Mouse (Mus musculus): ENCODE results near the gene Igfbp3. TPM values are rescaled to one million over a fixed set of nuclear protein-coding genes. Genes with fewer than 3 reads are reported as not detected.
A peak's percentile ranks its signal among the peaks of the same experiment; 100 is the strongest.

Gene Igfbp3
- polyA plus RNA-seq, 1 experiment from 2014 or later, result 70.4 TPM

GRCm38 (mm10) chr11:7200393-7200783 lies 13.3 kb downstream of the Igfbp3 start:
- peaks cover 5% of the 10 kb centered on the region; the same call in 1 of the 2 replicates for H3K4me1 ChIP-seq (ENCODE audit: control insufficient read depth, insufficient read depth, low read length)
- no peaks in the 10 kb centered on the region for H3K9me3 ChIP-seq (ENCODE audit: control insufficient read depth, low read length)
- no peak overlapping the region for H3K27ac ChIP-seq (ENCODE audit: low read depth, low read length)
- H3K36me3 ChIP-seq (ENCODE audit: control insufficient read depth, insufficient read depth, low read length), result no peaks in the 10 kb centered on the region
- WGBS, result 89% methylated on average over 9 of the region's 9 CpGs
- no peak overlapping the region for H3K4me2 ChIP-seq (replicated peaks; ENCODE audit: low read depth, low read length)
- H3K4me3 ChIP-seq (ENCODE audit: low read length), result no peak overlapping the region
- H3K9ac ChIP-seq (ENCODE audit: low read depth, low read length), result no peak overlapping the region
- no peaks in the 10 kb centered on the region for H3K27me3 ChIP-seq (ENCODE audit: control insufficient read depth, insufficient read depth, low read length)
- no peak for ATAC-seq (ENCODE audit: low FRiP score, low TSS enrichment)

GRCm38 (mm10) chr11:7199736-7200392 lies 13.9 kb downstream of the Igfbp3 start:
- no peak overlapping the region for H3K27ac ChIP-seq (ENCODE audit: low read depth, low read length)
- H3K9me3 ChIP-seq (ENCODE audit: control insufficient read depth, low read length), result no peaks in the 10 kb centered on the region
- ATAC-seq (ENCODE audit: low FRiP score, low TSS enrichment), result no peak
- H3K9ac ChIP-seq (ENCODE audit: low read depth, low read length), result no peak overlapping the region
- H3K4me3 ChIP-seq (ENCODE audit: low read length), result no peak overlapping the region
- WGBS, result 54% methylated on average over 14 of the region's 14 CpGs
- H3K4me2 ChIP-seq (replicated peaks; ENCODE audit: low read depth, low read length), result no peak overlapping the region
- H3K4me1 ChIP-seq (ENCODE audit: control insufficient read depth, insufficient read depth, low read length), result peaks cover 5% of the 10 kb centered on the region; the same call in 1 of the 2 replicates
- no peaks in the 10 kb centered on the region for H3K27me3 ChIP-seq (ENCODE audit: control insufficient read depth, insufficient read depth, low read length)
- H3K36me3 ChIP-seq (ENCODE audit: control insufficient read depth, insufficient read depth, low read length), result no peaks in the 10 kb centered on the region

DNA sequence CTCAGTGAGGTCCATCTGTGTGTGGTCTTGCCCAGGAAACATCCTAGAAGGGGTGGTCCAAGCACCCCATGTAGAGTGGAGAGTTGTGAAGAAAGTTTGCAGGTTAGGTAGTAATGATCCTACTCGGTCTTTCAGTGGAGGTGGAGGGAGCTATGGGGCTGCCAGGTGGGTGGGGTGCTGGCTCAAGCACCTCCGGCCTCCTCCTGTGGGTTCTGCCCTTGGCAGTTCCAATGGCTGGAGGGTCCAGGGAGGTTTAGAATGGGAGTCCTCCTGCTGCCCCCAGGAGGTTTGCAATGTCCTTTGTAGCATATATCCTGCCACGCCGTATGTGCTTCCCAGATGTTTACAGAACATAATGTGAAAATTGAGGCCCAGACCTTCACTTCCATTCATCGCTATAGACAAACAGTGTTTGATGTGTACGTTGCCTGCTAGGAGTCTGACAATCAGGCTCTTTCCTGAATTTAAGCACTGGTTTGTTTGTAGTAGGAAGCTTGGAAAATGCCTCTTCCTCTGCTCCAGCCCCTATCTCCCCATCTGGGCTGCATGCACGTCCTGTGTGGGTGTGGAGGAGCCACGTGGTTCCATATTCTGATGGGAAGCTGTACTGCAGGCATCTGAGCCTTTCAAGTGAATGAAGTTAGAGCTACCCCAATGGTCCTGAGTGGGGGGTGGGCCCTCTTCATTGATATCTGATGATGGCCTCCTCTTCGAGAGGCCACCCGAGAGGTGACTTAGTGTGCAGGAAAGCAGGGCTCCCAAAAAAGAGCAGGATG lies 15.1 kb downstream of the Igfbp3 start:
- H3K27ac ChIP-seq (ENCODE audit: low read depth, low read length), result peak overlapping the region; percentile 47; the same call in 1 of the 2 replicates

DNA sequence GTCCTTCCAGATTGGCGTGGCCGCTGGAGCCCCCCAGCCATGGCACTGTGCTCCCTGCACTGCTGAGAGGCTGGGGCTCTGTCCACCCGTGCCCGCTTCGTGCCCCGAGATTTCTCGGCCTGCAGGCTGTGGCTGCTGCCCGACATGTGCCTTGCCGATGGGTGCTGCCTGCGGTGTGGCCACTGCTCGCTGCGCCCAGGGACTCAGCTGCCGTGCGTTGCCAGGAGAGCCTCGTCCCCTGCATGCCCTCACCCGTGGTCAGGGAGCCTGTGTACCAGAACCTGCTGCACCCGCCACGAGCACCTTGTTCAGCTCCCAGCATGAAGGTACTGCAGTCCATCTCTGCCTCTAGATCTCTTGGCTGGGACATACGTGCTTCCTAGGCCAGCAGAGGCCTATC lies 15.7 kb downstream of the Igfbp3 start:
- Histone ChIP-seq H3K4me3 (ENCODE audit: low read length) (no peak overlapping the region), H3K9ac (ENCODE audit: low read depth, low read length) (no peak overlapping the region), H3K4me2 (replicated peaks; ENCODE audit: low read depth, low read length) (no peak overlapping the region), H3K4me1 (ENCODE audit: control insufficient read depth, insufficient read depth, low read length) (peaks cover 5% of the 10 kb centered on the region; the same call in 1 of the 2 replicates), H3K27ac (ENCODE audit: low read depth, low read length) (peak overlapping the region; percentile 47; the same call in 1 of the 2 replicates), H3K9me3 (ENCODE audit: control insufficient read depth, low read length) (no peaks in the 10 kb centered on the region), H3K36me3 (ENCODE audit: control insufficient read depth, insufficient read depth, low read length) (no peaks in the 10 kb centered on the region), H3K27me3 (ENCODE audit: control insufficient read depth, insufficient read depth, low read length) (no peaks in the 10 kb centered on the region)
- WGBS, result 83% methylated on average over 19 of the region's 19 CpGs
- 0 out of 2 replicates have a peak, but pooled peaks have one; percentile 17 for ATAC-seq (ENCODE audit: low FRiP score, low TSS enrichment)

More for the DNA sequence above, 15.1 kb downstream of the Igfbp3 start:
- Histone ChIP-seq H3K4me2 (replicated peaks; ENCODE audit: low read depth, low read length) (no peak overlapping the region), H3K4me3 (ENCODE audit: low read length) (no peak overlapping the region), H3K27me3 (ENCODE audit: control insufficient read depth, insufficient read depth, low read length) (no peaks in the 10 kb centered on the region), H3K4me1 (ENCODE audit: control insufficient read depth, insufficient read depth, low read length) (peaks cover 5% of the 10 kb centered on the region; the same call in 1 of the 2 replicates), H3K9me3 (ENCODE audit: control insufficient read depth, low read length) (no peaks in the 10 kb centered on the region), H3K9ac (ENCODE audit: low read depth, low read length) (no peak overlapping the region), H3K36me3 (ENCODE audit: control insufficient read depth, insufficient read depth, low read length) (no peaks in the 10 kb centered on the region)
- no peak for ATAC-seq (ENCODE audit: low FRiP score, low TSS enrichment)
- 74% methylated on average over 10 of the region's 10 CpGs for WGBS

GRCm38 (mm10) chr11:7197491-7197941 lies 16.2 kb downstream of the Igfbp3 start, which contains the start of gene Igfbp1:
Gene Igfbp1, plus strand, starts transcription at chr11:7197782.
- ATAC-seq (ENCODE audit: low FRiP score, low TSS enrichment), result peak; percentile 90
- H3K27me3 ChIP-seq (ENCODE audit: control insufficient read depth, insufficient read depth, low read length), result no peaks in the 10 kb centered on the region
- H3K27ac ChIP-seq (ENCODE audit: low read depth, low read length), result peak within 1 kb of the TSS; percentile 65; the same call in 1 of the 2 replicates
- H3K4me2 ChIP-seq (replicated peaks; ENCODE audit: low read depth, low read length), result 0 out of 2 replicates have a peak within 1 kb of the TSS, but pooled peaks have one; percentile 0
- no peak within 1 kb of the TSS for H3K4me3 ChIP-seq (ENCODE audit: low read length)
- peaks cover 5% of the 10 kb centered on the region; the same call in 1 of the 2 replicates for H3K4me1 ChIP-seq (ENCODE audit: control insufficient read depth, insufficient read depth, low read length)
- WGBS, result 31% methylated on average over 12 of the region's 12 CpGs
- no peak within 1 kb of the TSS for H3K9ac ChIP-seq (ENCODE audit: low read depth, low read length)
- no peaks in the 10 kb centered on the region for H3K9me3 ChIP-seq (ENCODE audit: control insufficient read depth, low read length)
- H3K36me3 ChIP-seq (ENCODE audit: control insufficient read depth, insufficient read depth, low read length), result no peaks in the 10 kb centered on the region

DNA sequence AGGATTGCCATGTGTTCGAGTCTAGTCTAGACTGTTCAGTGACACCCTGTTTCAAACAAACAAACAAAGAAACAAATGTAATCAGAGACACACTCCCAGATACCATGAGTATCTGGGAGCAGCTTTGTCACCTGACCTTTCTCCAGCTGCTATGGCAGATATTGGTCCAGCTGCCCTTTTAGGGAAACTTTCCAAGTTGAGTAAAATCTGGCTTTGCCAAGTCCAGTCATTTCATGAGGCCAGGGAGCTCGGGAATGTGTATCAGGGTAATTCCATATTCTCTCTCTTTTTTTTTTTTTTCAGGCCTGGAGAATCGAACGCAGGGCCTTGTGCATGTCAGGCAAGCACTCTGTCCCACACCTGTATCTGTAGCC lies 18.4 kb downstream of the Igfbp3 start:
- H3K4me1 ChIP-seq (ENCODE audit: control insufficient read depth, insufficient read depth, low read length), result peaks cover 5% of the 10 kb centered on the region; the same call in 1 of the 2 replicates
- ATAC-seq (ENCODE audit: low FRiP score, low TSS enrichment), result no peak
- no peak overlapping the region for H3K4me3 ChIP-seq (ENCODE audit: low read length)
- H3K9me3 ChIP-seq (ENCODE audit: control insufficient read depth, low read length), result no peaks in the 10 kb centered on the region
- no peaks in the 10 kb centered on the region for H3K36me3 ChIP-seq (ENCODE audit: control insufficient read depth, insufficient read depth, low read length)
- H3K4me2 ChIP-seq (replicated peaks; ENCODE audit: low read depth, low read length), result no peak overlapping the region
- 92% methylated on average over 4 of the region's 4 CpGs for WGBS
- H3K27me3 ChIP-seq (ENCODE audit: control insufficient read depth, insufficient read depth, low read length), result no peaks in the 10 kb centered on the region
- no peak overlapping the region for H3K27ac ChIP-seq (ENCODE audit: low read depth, low read length)
- no peak overlapping the region for H3K9ac ChIP-seq (ENCODE audit: low read depth, low read length)

DNA sequence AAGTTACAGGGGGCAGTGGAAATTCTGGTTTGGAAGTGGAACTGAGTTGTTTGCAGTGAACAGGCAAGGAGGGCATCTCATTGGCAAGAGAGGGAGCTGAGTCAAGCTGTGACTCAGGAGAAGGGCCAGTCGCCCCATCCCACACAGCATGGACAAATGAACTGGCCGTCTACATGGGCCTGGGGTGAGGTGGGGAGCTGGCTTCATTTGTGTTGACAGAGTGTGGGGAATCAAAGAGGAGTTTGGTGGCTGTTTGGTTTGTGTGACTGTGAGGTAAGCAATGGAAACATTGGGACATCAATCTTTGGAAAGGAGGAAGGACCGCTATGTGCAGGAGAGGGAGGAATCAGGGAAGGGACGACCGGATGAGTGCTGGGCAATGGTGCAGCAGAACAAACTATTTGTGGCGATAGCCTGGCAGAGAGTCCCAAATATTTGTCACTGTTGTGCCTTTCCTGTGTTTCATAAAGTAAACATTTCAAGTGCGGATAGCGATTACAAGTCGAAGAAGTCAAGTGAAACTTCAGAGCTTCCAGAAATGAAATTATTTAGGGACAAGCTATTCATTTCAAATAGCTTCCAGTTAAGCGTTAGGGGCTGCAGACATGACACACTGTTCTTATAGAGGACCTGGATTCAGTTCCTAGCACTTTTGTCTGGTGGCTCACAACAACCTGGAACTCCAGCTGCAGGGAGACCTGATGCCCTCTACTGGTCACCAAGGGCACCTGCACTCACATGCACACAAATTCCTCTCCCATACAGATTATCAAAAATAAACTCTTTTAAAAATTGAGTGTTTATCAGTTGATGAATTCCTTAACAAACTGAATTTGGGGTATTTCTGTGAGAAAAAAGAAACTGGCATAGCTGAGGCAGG lies 19.1 kb downstream of the Igfbp3 start:
- Histone ChIP-seq H3K9ac (ENCODE audit: low read depth, low read length) (no peak overlapping the region), H3K9me3 (ENCODE audit: control insufficient read depth, low read length) (no peaks in the 10 kb centered on the region), H3K36me3 (ENCODE audit: control insufficient read depth, insufficient read depth, low read length) (no peaks in the 10 kb centered on the region), H3K4me1 (ENCODE audit: control insufficient read depth, insufficient read depth, low read length) (peaks cover 5% of the 10 kb centered on the region; the same call in 1 of the 2 replicates), H3K27ac (ENCODE audit: low read depth, low read length) (no peak overlapping the region), H3K27me3 (ENCODE audit: control insufficient read depth, insufficient read depth, low read length) (no peaks in the 10 kb centered on the region), H3K4me3 (ENCODE audit: low read length) (no peak overlapping the region), H3K4me2 (replicated peaks; ENCODE audit: low read depth, low read length) (no peak overlapping the region)
- WGBS, result 95% methylated on average over 10 of the region's 10 CpGs
- ATAC-seq (ENCODE audit: low FRiP score, low TSS enrichment), result no peak

GRCm38 (mm10) chr11:7193134-7193533 lies 20.6 kb downstream of the Igfbp3 start:
- 54% methylated on average over 9 of the region's 9 CpGs for WGBS
- H3K4me1 ChIP-seq (ENCODE audit: control insufficient read depth, insufficient read depth, low read length), result peaks cover 5% of the 10 kb centered on the region; the same call in 1 of the 2 replicates
- no peaks in the 10 kb centered on the region for H3K9me3 ChIP-seq (ENCODE audit: control insufficient read depth, low read length)
- H3K27ac ChIP-seq (ENCODE audit: low read depth, low read length), result no peak overlapping the region
- H3K4me2 ChIP-seq (replicated peaks; ENCODE audit: low read depth, low read length), result no peak overlapping the region
- ATAC-seq (ENCODE audit: low FRiP score, low TSS enrichment), result no peak
- H3K27me3 ChIP-seq (ENCODE audit: control insufficient read depth, insufficient read depth, low read length), result no peaks in the 10 kb centered on the region
- H3K36me3 ChIP-seq (ENCODE audit: control insufficient read depth, insufficient read depth, low read length), result no peaks in the 10 kb centered on the region
- H3K9ac ChIP-seq (ENCODE audit: low read depth, low read length), result no peak overlapping the region
- H3K4me3 ChIP-seq (ENCODE audit: low read length), result no peak overlapping the region
